Mouse (Mus musculus) spleen, adult 2 months (tissue): Measurements from ENCODE around the gene Ntrk2. TPM values are rescaled to one million over a fixed set of nuclear protein-coding genes. Genes with fewer than 3 reads are reported as not detected.

ENCODE experiments used
- DNase-seq, 2 experiments: peaks; one replicate each; pipeline versions ENCODE4 v3.0.0 to v3.0.0-alpha.2; 2012 to 2021; ENCODE audit warnings: low spot score in 2 of 2, low read depth in 1 of 2
- H3K27ac ChIP-seq: fragments of 200-500 bp; 2 replicates; pipeline ENCODE4 v1.5.1; 2012; ENCODE audit warnings: low read length, inconsistent platforms; ENCODE audit not compliant: insufficient read depth
- H3K27me3 ChIP-seq: fragments of 200-500 bp; 2 replicates; pipeline ENCODE4 v1.6.1; 2012; ENCODE audit warnings: mild to moderate bottlenecking, moderate library complexity, low read length, inconsistent platforms; ENCODE audit not compliant: control insufficient read depth, insufficient read depth
- H3K36me3 ChIP-seq: fragments of 200-500 bp; 2 replicates; pipeline ENCODE4 v1.6.1; 2012; ENCODE audit warnings: mild to moderate bottlenecking, low read length, inconsistent platforms; ENCODE audit not compliant: control insufficient read depth, insufficient read depth
- H3K4me1 ChIP-seq: fragments of 200-500 bp; 2 replicates; pipeline ENCODE4 v1.6.1; 2011; ENCODE audit warnings: inconsistent platforms; ENCODE audit not compliant: control insufficient read depth, insufficient read depth, insufficient read length
- H3K4me3 ChIP-seq: fragments of 200-500 bp; 2 replicates; pipeline ENCODE4 v1.5.1; 2011; ENCODE audit warnings: mild to moderate bottlenecking, inconsistent platforms; ENCODE audit not compliant: insufficient read depth, insufficient read length; ENCODE audit errors: extremely low read depth
- CTCF ChIP-seq: fragments of 200-500 bp; IDR thresholded peaks from 2 replicates; pipeline ENCODE4 v1.5.1; 2011; ENCODE audit warnings: mild to moderate bottlenecking, inconsistent platforms; ENCODE audit not compliant: insufficient read depth, insufficient read length, insufficient replicate concordance; ENCODE audit errors: extremely low read depth
- POLR2A ChIP-seq: fragments of 200-500 bp; IDR thresholded peaks from 2 replicates; pipeline ENCODE4 v1.6.1; 2011; ENCODE audit warnings: low read depth, low read length, inconsistent platforms
- WGBS: fragments of 180-500 bp; shearing (Covaris S2); methylation state at CpG from one replicate; pipeline ENCODE4 v1.1.7; 2018; 5-methylcytosine and 5-hydroxymethylcytosine counted together
- polyA plus RNA-seq: library from polyadenylated mRNA; depleted of rRNA; stranded (reverse); fragments of >200 nt; gene quantifications from 2 replicates; pipeline ENCODE4 v1.2.3, GENCODE M21; 2012

Gene Ntrk2
- polyA plus RNA-seq, 1 experiment = 1.3 TPM

DNA sequence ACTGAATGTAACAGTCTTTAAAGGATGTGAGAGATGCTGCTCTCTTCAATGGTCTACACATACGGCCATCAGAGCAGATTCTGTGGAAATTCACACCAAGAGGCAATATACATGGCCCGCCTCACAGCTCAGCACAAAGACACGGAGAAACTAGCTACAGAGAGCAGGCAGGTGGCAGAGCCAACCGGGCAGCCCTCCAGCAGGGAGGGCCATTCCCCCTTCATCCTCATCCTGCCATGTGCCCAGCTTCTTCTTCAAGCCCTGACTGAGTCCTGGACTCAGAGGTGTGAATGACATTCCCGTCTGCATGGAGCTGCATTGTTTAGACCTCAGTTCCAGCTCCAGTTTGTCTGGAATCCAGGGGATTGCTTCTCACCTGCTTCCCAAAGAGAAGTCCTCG, 139.4 kb downstream of the Ntrk2 start:
- TF ChIP-seq CTCF (no peak), POLR2A (no peak)
- 82% methylated on average over 6 of the region's 6 CpGs for WGBS
- DNase-seq = no peak

DNA sequence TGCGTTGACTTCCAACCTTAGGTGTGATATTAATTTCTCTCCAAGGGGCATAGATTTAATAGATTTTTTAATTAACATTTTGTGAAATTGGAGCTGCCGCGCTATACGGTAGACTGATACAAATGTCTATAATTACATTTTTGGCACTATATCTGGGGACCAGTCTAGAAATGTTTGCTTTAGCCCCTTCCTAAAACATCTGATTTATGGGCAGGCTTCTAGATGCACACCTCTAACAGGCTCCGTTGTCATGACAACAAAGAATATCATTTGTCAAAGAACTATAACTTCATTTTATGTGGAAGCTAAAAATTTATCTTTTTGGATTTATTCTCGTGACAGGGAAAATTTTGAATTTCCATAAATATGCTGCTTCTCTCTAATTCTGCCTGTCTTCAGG, 140.2 kb downstream of the Ntrk2 start:
- Histone ChIP-seq H3K4me1 (no peaks in the 10 kb centered on the region), H3K27me3 (no peaks in the 10 kb centered on the region), H3K36me3 (no peaks in the 10 kb centered on the region), H3K4me3 (no peak overlapping the region), H3K27ac (no peak overlapping the region)
- DNase-seq = no peak
- WGBS = 91% methylated on average over 6 of the region's 6 CpGs
- TF ChIP-seq POLR2A (no peak), CTCF (no peak)

More for the DNA sequence above, 139.4 kb downstream of the Ntrk2 start:
- Histone ChIP-seq H3K4me3 (no peak overlapping the region), H3K4me1 (no peaks in the 10 kb centered on the region), H3K36me3 (no peaks in the 10 kb centered on the region), H3K27me3 (no peaks in the 10 kb centered on the region), H3K27ac (no peak overlapping the region)

DNA sequence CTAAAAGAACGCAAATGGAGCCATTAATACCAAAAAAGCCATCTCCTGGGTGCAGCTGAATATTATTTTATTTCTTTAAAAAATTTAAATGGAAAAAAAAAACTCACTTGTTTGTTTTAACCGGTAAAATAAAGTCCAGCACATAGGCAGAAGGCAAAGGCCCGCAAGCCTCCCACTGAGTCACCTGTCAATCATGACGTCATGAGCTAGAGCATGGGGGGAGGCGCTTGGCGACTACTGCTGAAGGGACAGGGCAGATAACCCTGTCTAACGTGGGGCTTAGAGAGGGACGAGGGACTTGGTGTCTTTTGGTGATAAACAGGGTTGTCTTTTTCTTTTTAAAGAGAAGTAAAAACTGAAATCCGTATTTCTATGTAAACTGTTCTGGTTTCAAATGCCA, 140.7 kb downstream of the Ntrk2 start:
- H3K4me1 ChIP-seq = no peaks in the 10 kb centered on the region
- H3K27ac ChIP-seq = no peak overlapping the region
- no peaks in the 10 kb centered on the region for H3K36me3 ChIP-seq
- H3K27me3 ChIP-seq = no peaks in the 10 kb centered on the region
- WGBS = 74% methylated on average over 9 of the region's 9 CpGs
- TF ChIP-seq CTCF (no peak), POLR2A (no peak)
- DNase-seq = no peak
- H3K4me3 ChIP-seq = no peak overlapping the region

DNA sequence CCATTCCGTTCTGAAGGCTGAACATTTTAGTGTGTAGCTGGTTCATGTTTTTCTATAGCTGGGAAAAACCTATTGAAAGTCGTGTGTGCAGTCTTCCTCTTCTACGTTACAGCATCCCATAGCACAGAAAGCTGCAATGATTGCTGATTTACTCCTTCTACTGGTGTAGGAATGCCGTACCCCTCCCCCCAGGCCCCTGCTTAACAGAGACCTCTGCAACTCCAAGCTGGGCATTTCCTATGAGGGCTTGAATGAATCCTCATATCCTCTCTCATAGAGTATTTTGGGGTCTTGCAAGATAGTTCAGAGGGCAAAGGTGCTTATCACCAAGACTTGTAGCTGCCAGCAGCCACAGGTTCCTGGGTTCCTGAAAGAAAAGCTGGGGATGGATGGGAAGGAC, 148.0 kb downstream of the Ntrk2 start:
- 60% methylated on average over 4 of the region's 4 CpGs for WGBS
- Histone ChIP-seq H3K27ac (no peak overlapping the region), H3K36me3 (no peaks in the 10 kb centered on the region), H3K4me3 (no peak overlapping the region), H3K27me3 (no peaks in the 10 kb centered on the region), H3K4me1 (no peaks in the 10 kb centered on the region)
- DNase-seq = no peak
- TF ChIP-seq POLR2A (no peak), CTCF (no peak)

DNA sequence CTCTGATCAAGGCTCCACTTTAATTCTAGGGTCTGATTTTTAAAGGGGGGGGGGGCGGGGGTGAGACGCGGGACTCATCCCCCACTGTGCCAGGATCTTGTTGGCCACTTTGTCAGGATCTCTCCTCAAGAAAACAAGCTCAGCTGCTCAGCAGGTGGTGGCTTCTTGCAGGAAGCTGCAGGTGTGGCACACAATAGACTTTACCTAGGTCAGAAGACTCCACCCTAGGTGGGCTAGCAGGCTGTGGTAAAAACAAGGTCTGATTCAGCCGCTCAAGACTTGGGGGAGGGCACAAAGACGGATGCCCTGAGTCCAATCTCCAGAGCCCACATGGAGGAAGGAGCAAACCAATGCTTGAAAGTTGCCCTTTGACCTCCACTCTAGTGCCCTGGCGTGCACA, 148.4 kb downstream of the Ntrk2 start:
- 37% methylated on average over 6 of the region's 6 CpGs for WGBS
- no peak for DNase-seq

DNA sequence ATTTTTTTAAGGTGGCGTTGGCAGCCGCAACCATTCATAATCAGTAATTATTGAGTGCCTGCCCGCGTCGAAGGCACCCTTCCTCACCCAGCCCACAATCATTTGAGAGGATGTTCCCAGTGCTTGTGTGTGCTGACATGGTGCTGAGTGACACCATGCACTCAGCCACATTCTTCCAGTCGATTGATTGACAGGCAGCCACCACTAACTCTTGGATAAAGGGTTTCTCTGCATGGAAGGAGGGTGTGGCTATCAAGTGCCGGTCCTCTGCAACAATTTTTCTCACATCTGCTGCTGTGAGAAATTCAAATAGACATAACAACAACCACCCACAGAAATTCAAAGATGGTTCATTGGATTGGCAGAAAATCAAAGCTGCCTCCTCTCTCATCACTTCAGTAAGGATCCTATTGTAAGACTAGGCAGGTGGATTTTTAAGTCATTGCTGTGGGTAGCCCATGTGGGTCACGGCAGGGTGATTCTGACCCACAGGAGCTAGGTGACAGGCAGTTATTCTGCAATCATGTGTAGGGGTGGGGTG, 148.9 kb downstream of the Ntrk2 start:
- Histone ChIP-seq H3K36me3 (no peaks in the 10 kb centered on the region), H3K27me3 (no peaks in the 10 kb centered on the region), H3K27ac (no peak overlapping the region), H3K4me1 (no peaks in the 10 kb centered on the region), H3K4me3 (no peak overlapping the region)
- no peak for TF ChIP-seq CTCF
- TF ChIP-seq POLR2A = no peak
- 68% methylated on average over 8 of the region's 8 CpGs for WGBS
- no peak for DNase-seq

More for the DNA sequence above, 148.4 kb downstream of the Ntrk2 start:
- no peak for TF ChIP-seq POLR2A
- no peaks in the 10 kb centered on the region for H3K36me3 ChIP-seq
- H3K27ac ChIP-seq = no peak overlapping the region
- H3K4me1 ChIP-seq = no peaks in the 10 kb centered on the region
- no peaks in the 10 kb centered on the region for H3K27me3 ChIP-seq
- H3K4me3 ChIP-seq = no peak overlapping the region

DNA sequence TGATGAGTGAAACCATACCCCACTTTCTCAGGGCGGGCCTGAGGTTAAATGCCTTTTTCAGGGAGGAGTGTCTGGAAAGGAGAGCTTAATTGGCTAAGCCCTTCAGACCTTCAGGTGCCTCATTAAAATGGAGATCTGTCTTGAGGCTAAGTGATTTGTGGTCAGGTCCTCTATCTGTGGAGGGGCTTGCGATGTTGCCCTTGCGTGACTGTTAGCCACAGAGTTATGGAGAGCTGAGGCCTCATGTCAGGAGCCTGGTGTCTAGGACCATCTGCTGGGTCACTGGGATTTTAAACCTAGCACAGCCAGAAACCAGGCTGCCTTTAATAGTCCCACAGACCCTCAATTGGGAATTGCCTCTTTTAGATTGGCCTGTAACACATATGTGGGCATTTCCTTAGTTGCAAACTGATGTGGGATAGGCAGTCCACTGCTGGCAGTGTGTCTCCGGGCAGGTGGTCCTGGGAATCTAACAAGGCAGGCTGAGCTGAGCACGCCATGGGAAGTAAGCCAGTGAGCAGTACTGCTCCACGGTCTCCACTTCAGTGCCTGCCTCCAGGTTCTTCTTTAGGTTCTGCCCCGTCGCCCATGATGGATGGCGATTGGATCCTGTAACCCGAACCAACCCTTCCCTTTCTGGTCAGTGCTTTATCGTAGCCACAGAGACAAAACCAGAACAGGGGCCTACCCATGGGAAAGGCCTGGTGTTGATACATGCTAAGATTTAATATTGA, 152.0 kb downstream of the Ntrk2 start:
- Histone ChIP-seq H3K4me3 (no peak overlapping the region), H3K36me3 (no peaks in the 10 kb centered on the region), H3K4me1 (no peaks in the 10 kb centered on the region), H3K27ac (no peak overlapping the region), H3K27me3 (no peaks in the 10 kb centered on the region)
- 88% methylated on average over 11 of the region's 11 CpGs for WGBS
- DNase-seq = no peak
- TF ChIP-seq CTCF (no peak), POLR2A (no peak)
